Mouse (Mus musculus): ENCODE data around the gene Msx3.
A peak's percentile ranks its signal among the peaks of the same experiment; 100 is the strongest.

Gene Msx3

DNA sequence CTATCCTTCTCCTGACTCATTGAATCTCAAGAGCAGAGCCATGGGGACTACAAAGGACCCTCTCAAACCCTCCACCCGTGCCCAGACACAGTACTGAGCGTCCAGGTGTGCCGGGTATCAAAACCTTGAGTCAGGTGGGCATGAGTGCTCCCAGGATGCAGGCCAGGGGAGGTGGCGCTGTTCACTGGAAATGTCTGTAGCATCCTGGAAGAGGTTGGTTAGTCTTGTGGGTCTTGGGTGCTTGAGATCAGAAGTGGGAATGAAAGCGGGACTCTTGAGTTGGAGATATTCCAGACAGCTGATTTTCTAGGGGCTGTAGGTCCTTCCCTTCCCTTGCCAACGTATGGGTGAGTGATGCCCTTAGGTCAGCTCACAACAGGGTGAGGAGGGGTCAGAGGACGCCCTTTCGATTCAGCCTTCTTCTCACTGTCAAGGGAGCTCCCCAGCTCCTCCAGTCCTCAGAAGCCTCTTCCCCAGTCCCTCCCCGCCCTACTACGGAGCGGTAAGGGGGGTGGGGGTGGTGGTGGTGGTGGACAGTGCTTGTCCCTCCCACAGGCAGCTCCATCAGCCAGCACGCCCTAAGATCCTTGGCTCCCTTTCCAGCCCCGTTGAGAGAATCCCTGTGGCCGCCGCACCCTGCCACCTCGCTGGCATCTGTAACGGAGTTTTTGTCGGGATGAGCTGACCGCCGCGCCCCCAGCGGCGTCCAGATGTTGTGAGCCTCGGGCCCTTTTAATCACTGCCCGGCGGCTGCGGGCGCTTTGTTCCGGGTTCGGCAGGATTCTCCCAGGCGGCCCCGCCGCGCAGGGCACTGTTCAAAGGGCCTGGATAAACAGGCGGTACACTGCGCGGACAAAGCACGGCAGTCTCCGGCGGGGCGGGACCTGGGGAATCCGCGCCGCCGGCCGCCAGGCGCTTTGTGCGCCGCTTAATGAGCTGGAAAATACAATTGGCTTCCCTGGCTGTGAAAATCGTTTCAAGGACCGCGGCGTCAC lies 8.8 kb upstream of the Msx3 start:
- no peak for DNase-seq (ENCODE audit: low read depth)

GRCm38 (mm10) chr7:140054124-140054523 lies 5.2 kb upstream of the Msx3 start:
- no peak for DNase-seq (ENCODE audit: low read depth)

GRCm38 (mm10) chr7:140049115-140049689 lies 313 bp upstream of the Msx3 start:
- DNase-seq (ENCODE audit: low read depth) = no peak

GRCm38 (mm10) chr7:140047811-140048311 lies 1.0 kb downstream of the Msx3 start:
- DNase-seq (ENCODE audit: low read depth) = no peak

DNA sequence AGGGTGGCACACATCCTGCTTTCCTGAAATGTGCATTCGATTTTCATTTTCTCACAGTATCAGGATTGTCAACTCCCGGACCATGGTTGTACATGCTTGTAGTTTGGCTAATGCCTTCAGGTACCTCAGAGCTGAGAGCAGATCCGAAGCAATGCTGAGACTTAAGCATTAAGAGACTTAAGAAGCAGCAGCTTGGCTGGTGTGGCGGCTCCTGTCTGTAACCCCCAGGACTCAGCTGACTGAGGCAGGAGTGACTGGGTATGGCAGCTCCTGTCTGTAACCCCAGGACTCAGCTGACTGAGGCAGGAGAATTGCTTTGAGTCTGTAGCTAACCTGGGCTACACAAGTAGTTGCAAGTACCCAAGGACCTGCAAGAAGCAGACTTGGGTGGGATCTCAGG lies 3.3 kb downstream of the Msx3 start:
- DNase-seq (ENCODE audit: low read depth) = no peak

GRCm38 (mm10) chr7:140042728-140043127 lies 6.2 kb downstream of the Msx3 start:
- DNase-seq (ENCODE audit: low read depth) = no peak

GRCm38 (mm10) chr7:140037171-140037555 lies 11.7 kb downstream of the Msx3 start:
- DNase-seq (ENCODE audit: low read depth) = no peak

DNA sequence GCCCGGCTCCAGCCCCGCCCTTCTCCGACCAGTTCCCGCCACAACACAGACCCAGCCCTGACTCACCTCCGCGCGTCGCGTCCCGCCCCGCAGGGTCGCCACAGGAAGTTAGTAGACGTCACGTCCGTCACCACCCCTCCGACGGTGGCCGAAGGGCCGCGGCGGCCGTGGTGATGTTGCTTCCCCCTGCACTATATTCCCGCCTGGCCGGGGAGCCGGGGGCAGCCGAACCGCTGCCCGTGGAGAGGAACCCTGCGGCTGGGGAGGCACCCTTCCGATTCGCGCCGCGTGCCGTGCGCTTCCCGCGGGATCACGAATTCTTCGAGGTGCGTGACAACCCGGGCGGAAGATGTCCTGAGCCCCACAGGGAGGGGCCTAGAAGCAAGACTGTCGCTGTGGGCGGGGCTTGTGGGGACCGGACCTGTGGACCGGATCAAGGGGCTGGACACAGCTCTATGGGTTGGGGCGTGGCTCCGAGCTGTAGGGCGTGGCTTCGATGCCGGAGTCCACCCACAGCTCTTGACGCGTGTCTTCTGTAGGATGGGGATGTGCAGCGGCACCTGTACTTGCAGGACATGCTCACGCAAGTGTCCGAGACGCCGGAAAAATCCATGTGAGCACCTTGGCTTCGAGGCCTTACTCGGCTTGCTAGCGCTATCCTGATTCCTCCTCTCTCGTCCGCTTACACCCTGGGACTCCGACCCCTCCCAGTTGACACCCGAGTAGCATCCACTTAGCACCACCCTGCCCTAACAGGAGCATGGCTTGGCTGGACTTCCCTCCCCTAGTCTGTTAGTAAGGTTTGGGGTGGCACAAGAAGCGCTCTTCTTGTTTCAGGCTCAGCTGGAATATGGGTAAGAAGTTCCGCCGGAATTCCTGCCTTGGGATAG lies 12.4 kb downstream of the Msx3 start, which contains the start of the genes Zfp511 and Tubgcp2:
Gene Zfp511, plus strand, starts transcription at position 111 of the 890 bp plus-strand sequence.
Gene Tubgcp2, minus strand, starts transcription at position 389 of the 890 bp plus-strand sequence.
- peak; percentile 99 for DNase-seq (ENCODE audit: low read depth)

- peak; percentile 14 for DNase-seq (ENCODE audit: low read depth)
Observed at GRCm38 (mm10) chr7:140035456-140035855, 13.4 kb downstream of the Msx3 start.

- no peak for DNase-seq (ENCODE audit: low read depth)
Observed at GRCm38 (mm10) chr7:140033386-140033785, 15.5 kb downstream of the Msx3 start.

GRCm38 (mm10) chr7:140032366-140032765 lies 16.5 kb downstream of the Msx3 start:
- DNase-seq (ENCODE audit: low read depth) = no peak

GRCm38 (mm10) chr7:140031771-140032170 lies 17.1 kb downstream of the Msx3 start:
- DNase-seq (ENCODE audit: low read depth) = no peak

- DNase-seq (ENCODE audit: low read depth) = no peak
Observed at GRCm38 (mm10) chr7:140011336-140011735, 37.6 kb downstream of the Msx3 start.

- no peak for DNase-seq (ENCODE audit: low read depth)
Observed at GRCm38 (mm10) chr7:140007781-140008180, 41.1 kb downstream of the Msx3 start.

- no peak for DNase-seq (ENCODE audit: low read depth)
Observed at GRCm38 (mm10) chr7:140006861-140007611, 41.9 kb downstream of the Msx3 start.

- DNase-seq (ENCODE audit: low read depth) = no peak
Observed at GRCm38 (mm10) chr7:140004666-140005065, 44.2 kb downstream of the Msx3 start.

DNA sequence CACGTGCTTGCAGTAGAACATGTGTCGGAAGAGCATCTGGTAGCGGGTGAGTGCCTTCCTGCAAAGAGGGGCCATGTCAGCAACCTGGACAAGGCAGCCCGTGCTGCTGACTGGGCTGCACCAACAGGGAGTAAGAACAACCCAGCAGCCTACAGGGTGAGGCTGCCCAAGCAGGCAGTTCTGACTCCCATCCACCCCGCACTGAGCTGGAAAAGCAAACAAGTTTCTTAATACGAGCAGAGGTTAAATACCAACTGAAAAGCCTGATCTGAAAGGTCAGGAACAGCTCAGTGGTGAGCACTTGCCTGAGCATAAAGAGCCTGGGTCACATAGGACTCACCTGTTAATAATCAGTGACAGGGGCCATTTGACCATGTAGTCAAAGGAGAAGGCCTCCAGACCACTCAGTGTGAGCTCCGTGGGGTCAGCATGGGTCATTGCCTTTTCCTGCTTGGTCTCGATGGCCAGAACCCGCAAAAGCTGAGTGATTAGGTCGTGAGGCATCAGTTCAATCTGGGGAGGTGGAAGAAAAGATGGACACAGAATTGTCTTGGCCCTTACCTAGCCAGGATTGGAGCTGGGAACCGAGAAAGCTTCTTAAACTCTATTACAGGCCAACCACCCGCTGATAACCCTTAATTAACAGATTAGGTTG lies 47.7 kb downstream of the Msx3 start:
- DNase-seq (ENCODE audit: low read depth) = no peak

GRCm38 (mm10) chr7:139998691-139999350 lies 50.1 kb downstream of the Msx3 start:
- DNase-seq (ENCODE audit: low read depth) = no peak

Data from 416B (cell line).